Mouse (Mus musculus) frontal cortex, adult 2 months (tissue): ENCODE data around the gene Zfp759. TPM values are rescaled to one million over a fixed set of nuclear protein-coding genes. Genes with fewer than 3 reads are reported as not detected.
"Not testable (repeated sequence)": the region's sequence is repeated elsewhere in the genome, so short reads cannot be mapped to it uniquely, and the experiment has no call there.

ENCODE experiments used
- DNase-seq, 2 experiments: peaks; one replicate each; pipeline ENCODE4 v3.0.0; 2022; ENCODE audit warnings: low spot score in 1 of 2; ENCODE audit errors: extremely low spot score in 1 of 2
- polyA plus RNA-seq: library from polyadenylated mRNA; depleted of rRNA; stranded (reverse); fragments of >200 nt; gene quantifications from 2 replicates; pipeline ENCODE4 v1.2.3, GENCODE M21; 2012; rRNA removed

The Zfp759 gene
- polyA plus RNA-seq: 3.0 and 3.4 TPM in 2 replicates

DNA sequence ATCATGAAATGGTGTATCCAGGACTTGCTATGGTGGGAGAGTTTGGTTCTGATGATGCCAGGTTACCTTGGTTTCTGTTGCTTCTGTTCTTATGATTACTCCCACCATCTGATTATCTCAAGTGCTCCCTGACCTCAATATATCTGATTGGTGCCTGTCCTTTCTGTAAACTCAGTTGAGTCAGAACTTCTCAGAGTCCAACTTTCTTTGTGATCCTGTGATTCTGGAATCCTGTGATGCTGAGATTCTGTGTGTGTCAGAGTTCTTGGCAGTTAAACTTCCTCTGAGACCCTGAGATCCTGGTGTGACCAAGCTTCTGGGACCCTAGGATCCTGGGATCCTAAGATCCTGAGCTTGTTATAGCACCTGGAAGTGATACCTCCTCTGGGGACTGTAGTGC lies at the start of gene Zfp759:
TSS of gene Zfp759 (plus strand) at position 301 of the 400 bp plus-strand sequence.
- DNase-seq: not testable (repeated sequence)

- no peak for DNase-seq
Observed at GRCm38 (mm10) chr13:67072786-67073185, 48.7 kb upstream of the Zfp759 start.

DNA sequence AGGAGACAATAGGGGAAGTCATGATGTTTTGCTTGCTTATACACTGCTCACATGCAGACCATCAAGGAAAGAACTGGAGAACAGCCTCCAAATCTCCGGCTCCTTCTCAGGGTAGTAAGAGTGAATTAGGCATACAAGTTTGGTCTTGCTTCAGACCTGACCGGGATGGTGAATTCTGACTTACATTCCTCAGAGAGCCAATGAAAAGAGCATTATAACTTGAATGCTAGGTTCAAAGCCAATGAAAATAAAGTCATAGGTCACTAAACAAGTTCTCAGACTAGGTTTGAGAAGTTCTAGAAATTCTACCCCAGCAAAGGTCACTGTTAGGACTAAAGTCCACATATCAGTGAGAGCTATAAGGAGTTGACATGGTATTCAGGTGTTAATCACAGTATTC lies 44.2 kb upstream of the Zfp759 start:
- no peak for DNase-seq

GRCm38 (mm10) chr13:67081142-67081713 lies 40.2 kb upstream of the Zfp759 start:
- DNase-seq: peak; percentile 64 to 83

- no peak for DNase-seq
Observed at GRCm38 (mm10) chr13:67081946-67082345, 39.5 kb upstream of the Zfp759 start.

- DNase-seq: no peak
Observed at GRCm38 (mm10) chr13:67090154-67090553, 31.3 kb upstream of the Zfp759 start.

- no peak for DNase-seq
Observed at GRCm38 (mm10) chr13:67097876-67098275, 23.6 kb upstream of the Zfp759 start, which contains the start of gene Zfp708. Zfp708 (minus strand) TSS chr13:67097976.

GRCm38 (mm10) chr13:67107681-67108080 lies 13.8 kb upstream of the Zfp759 start:
- DNase-seq: no peak

- peak; percentile 97 to 99 for DNase-seq
Observed at GRCm38 (mm10) chr13:67108194-67108820, 13.2 kb upstream of the Zfp759 start, which contains the start of gene Gm28557. Gm28557 (minus strand) TSS chr13:67108604.

- no peak for DNase-seq
Observed at GRCm38 (mm10) chr13:67108821-67109206, 12.6 kb upstream of the Zfp759 start.

- peak in 1 of 2 experiments; percentile 58 for DNase-seq
Observed at GRCm38 (mm10) chr13:67112096-67112495, 9.4 kb upstream of the Zfp759 start.

DNA sequence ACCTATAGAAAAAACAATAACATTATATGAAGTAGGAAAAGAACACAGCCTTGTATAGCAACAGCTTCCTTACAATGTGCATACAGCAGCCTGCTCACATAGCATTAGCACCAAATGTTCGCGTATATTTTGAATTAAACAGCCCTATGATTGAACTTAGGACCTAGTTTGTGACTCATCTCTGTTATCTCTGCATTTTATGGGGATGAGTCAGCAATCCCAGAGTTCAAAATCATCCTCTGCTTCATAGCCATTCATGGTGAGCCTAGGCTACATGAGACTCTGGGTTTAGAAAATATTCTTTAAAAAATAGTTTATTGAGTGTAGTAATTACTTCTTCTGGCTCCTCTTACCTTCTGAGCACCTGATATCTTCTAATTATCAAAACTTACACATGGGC lies 8.2 kb upstream of the Zfp759 start:
- DNase-seq: no peak

- not testable (repeated sequence) for DNase-seq
Observed at GRCm38 (mm10) chr13:67116163-67116562, 5.3 kb upstream of the Zfp759 start, which contains the start of gene Rslcan18. Rslcan18 (minus strand) TSS chr13:67116263.

GRCm38 (mm10) chr13:67124460-67124859 lies 3.0 kb downstream of the Zfp759 start:
- DNase-seq: no peak

- DNase-seq: not testable (repeated sequence)
Observed at GRCm38 (mm10) chr13:67127507-67127906, 6.0 kb downstream of the Zfp759 start.

DNA sequence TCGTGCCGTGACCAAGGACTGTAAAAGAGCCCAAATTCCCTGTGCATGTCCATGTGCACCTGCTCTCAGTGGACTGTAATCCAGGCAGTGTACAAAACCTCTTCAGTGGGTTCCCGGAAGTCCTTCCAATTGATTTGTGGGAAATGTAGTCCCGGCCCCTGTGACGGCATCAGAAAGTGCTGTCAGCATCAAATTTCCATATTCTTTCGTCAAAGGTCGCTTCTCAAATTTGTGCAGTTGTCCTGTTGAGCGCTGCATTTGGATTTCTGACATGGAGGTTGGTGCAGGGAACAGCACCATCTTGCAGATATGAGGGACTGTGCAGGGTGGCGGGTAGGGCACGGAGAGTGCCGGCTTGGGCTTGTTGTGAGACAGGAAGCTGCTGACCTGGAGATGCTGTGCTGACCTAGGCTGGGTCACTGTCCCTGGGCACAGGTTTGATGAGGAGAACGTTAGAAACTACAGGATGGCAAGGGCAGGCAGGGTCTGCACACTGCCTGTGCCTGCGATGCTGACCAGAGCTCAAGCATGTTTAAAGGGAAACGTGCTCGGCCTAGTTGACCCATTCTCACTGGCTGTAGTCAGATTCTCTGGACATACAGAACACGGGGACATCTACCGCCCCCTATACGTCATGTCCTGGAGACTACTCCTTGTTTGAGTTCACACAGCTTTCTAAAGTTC lies 6.7 kb downstream of the Zfp759 start:
- peak; percentile 88 to 94 for DNase-seq

DNA sequence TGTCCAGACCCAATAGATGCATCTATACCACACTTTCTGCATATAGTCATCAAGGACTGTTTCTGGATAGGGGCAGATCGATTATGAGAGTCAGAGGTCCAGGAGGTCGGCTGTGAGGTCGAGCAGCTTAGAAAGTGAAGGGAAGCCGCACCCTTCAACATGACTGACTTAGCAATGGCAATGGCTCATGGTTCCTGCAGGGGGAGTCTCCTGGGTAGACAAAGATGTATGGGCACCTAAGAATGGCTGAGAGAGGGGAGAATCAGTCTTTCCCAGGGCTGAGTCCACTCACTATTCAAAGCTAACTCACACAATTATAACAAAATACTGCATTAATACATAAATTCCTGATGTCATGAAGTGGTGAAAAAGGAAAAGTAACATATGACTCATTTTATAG lies 44.7 kb downstream of the Zfp759 start:
- DNase-seq: not testable (repeated sequence)

DNA sequence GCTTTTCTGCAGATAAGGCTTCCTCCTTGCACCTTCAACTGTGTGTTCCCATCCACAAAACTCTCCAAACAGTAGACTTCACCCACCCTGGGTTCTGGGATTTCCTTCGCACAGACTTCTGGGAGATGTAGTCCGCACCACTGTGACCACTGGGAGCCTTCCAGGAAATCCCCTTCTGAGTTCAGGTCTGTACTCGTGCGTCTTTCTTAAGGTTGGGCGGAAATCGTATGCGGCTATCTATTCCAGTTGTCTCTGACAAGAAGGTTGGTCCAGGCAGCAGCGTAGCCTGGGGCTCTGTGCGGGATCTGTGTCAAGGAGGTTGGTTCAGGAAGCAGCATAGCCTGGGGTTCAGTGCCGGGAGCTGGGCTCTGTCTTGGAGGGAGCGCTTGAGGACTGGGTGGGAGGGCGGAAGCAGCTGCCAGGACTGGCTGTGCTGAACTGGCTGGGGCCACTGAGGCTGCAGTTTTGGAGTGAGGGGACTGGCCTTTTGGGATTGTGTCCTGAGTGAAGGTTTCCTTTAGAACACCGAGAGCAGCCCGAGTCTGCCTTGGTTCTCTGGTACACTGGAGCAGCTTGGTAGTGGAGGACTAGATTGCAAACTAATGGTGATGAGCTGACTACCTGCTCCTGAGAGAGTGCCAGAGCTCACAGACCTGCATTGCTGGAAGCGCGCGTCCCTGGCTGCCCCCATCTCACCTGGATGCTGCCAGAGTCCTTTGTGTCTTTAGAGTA lies 51.7 kb downstream of the Zfp759 start, which contains the start of gene Rsl1:
TSS of gene Rsl1 (plus strand) at position 192 of the 732 bp plus-strand sequence.
- peak; percentile 50 to 85 for DNase-seq

GRCm38 (mm10) chr13:67173723-67174055 lies 52.2 kb downstream of the Zfp759 start:
- DNase-seq: peak in 1 of 2 experiments; percentile 16
